Mouse (Mus musculus) monocyte, adult 2 months (primary cell): Measurements from ENCODE around the gene Txndc16.

Experiments used
- DNase-seq, 2 experiments: peaks; one replicate each; pipeline ENCODE4 v3.0.0; 2022; ENCODE audit warnings: low spot score in 2 of 2, low read depth in 1 of 2

Gene Txndc16

GRCm38 (mm10) chr14:45155511-45156173 lies 64.5 kb downstream of the Txndc16 start:
- no peak for DNase-seq

GRCm38 (mm10) chr14:45153258-45153657 lies 66.9 kb downstream of the Txndc16 start:
- no peak for DNase-seq

DNA sequence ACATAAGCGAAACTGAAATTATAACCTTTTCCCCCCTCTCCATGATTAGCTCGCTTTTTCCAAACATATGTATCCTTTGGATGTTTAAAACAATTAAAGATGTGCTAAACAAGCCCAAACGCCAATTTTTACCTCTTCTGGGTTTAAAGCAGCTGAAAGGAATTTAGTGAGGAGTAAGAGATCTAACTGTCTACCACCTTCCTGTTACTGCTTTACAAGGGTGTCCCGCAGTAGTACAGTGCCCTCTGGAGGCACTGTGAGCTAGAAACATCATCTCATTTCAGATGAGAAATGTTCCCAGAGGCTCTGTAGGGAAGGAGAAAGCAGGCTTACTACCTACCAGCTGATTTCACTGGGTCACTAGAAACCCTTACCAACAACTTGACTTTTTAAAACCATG lies 77.6 kb downstream of the Txndc16 start:
- peak in 1 of 2 experiments; percentile 9 for DNase-seq

DNA sequence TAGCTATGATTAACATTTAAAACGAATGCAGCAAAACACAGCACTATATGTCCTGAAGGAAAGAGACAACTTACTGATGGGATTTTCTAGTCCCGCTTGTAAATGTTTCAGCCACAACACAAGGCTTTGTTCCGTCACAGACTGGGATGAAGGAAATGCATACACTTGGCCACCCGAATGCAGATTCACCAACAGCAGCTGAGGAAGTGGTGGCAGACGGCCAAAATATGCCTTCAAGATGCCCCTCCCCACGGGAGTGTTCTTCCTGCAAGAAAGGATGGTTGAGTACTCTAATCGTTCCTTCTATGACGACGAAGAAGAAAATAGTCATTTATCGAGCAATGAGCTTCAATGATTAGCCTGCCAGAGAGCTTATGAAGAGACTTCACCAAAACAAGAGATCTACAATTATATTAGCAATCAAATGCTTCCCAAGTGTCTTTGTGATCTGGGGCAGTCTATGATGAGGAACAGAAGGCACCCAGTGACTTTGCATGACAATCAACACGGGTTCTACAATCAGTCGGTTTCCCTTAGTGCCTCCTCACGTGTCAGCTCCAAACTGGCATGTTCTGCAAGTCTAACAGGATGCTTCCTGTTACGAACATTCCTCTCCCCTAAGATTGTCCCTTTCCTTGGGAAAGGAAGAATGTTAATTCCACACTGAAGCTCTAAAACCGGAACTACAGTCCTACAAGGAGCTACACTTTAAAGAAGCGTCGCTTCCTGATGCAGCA lies 79.6 kb downstream of the Txndc16 start:
- DNase-seq: no peak

- no peak for DNase-seq
These were observed 84.2 kb downstream of the Txndc16 start for GRCm38 (mm10) chr14:45135961-45136360.

GRCm38 (mm10) chr14:45135560-45135959 lies 84.6 kb downstream of the Txndc16 start:
- DNase-seq: no peak

DNA sequence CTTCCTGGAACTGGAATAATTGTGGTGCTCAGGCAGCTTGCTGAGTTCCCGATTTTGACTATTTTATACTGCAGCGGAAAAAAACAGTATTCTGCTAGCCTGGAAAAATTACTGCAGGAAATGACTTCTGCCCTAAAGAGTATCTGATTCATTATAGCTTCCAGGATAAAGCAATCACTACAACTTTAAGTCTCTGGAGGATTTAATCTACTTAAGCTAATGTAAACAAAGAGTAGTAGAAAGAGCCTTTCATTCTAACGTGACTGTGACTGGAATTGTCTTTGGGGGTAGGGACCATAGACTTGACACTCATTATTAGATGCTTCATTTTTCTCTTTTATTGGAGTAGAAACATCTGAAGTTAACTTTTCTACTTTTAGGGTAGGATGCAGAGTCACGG lies 101.8 kb downstream of the Txndc16 start:
- DNase-seq: no peak

- no peak for DNase-seq
These were observed 117.9 kb downstream of the Txndc16 start for GRCm38 (mm10) chr14:45102201-45102600.

DNA sequence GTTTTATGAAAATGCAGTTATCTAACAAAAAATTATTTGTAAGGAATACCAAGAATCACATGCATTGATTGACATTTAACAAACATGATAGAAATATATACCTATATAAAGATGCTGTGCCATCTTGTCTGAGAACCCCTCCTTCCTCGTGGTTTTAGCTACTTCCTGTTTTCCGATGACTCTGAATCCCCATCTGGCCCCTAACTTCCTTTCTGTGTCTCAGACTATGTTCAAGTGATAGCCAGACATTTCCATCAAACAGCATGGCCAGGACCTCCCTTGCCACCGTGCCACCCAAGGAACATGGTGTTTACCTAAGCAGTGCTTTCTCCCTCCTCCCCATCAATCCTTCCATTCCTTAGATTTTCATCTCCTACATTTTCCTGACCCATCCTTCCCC lies 127.8 kb downstream of the Txndc16 start:
- DNase-seq: peak in 1 of 2 experiments; percentile 20

DNA sequence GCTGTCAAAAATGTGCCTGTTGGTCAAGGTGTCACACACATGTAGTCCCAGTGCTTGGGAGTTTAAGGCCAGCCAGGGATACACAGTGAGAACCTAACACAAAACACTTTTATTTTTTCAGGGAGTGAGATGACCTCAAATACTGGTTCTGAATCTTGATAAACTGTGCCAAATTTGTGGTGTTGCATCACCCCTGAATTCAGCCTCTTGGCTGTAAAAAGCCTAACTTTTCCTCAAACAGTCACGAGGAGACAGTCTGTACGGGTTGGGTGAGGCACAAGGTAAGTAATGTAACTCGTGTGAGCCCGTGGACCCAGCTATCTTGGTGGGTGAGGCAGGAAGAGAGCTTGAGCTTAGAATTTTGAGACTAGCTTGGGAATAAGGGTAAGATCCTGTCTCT lies 130.1 kb downstream of the Txndc16 start:
- DNase-seq: no peak

DNA sequence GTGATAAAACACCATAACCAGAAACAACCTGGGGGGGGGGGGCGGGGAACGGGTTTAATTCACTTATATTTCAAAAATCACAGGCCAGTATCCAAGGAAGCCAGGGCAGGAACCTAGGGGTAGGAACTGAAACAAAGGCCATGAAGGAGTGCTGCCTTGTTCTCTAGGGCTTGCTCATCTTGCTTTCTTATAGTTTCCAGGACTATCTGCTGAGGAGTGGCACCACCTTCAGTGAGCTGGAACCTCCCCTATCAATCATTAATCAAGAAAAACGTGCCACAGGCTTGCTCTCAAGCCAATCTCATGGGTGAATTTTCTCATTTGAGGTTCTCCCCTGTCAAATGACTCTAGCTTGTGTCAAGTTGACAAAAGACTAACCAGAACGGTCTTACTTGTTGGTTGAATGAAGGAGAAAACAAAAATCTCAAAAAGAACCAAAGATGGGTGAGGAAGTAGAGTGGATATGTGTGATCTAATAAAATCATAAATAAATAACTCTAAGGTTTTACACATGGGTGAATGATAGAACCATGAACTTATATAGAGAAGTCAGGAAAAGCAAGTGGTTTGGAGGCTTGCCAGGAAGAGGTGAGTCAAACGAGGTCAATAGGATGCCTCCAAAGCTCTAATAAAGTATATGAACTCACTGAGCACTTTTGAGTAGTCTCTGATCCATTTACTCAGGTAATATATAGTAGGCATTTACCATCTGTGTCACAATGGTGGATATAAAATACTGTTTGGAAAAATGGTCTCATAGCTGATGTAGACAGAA lies 134.3 kb downstream of the Txndc16 start:
- no peak for DNase-seq

DNA sequence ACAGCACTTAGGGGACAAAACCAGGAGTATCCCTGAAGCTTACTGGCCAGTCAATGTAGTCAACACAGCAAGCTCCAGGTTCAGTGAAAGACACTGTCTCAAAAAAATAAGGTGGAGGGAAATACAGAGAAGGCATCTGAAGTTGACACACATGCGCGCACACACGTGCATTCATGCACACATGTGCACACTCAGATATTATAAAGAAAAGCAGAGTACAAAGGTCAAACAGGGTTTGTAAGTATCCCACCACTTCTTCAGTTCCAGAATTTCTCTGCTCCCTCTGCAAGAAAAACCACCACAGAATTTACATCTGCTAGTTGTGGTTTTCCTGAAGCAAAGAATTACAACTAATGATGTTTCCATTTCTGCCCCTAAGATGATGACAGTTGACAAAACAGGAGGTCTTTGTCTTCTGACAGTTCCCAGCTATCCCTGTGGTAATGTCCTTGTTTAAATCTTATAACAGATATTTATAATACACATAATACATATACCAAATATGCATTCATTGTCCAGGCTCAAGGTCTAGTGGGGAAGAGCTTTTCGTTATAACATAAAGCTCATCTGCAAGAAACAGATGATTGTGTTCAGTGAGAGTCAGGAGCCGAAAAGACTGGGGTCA lies 135.4 kb downstream of the Txndc16 start:
- DNase-seq: no peak

DNA sequence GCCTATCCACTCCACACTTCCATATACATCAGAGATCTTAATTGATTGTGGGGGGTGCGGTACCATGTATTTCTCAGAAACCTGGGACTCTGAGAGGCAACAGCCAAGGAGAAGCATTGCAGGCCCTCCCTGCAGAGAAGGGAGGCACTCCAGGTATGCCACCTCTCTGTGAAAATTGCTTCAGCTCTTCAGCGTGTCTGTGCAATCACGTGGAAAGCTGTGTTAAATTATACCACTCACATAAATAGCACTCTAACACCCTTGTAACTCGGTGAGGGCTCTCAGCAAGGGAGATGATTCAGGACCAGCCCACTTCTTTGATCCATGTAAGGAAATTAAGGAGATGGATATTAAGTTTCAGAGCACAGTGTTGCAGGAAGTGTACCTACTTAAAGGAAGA lies 136.6 kb downstream of the Txndc16 start:
- no peak for DNase-seq
